Mouse (Mus musculus) heart, adult 2 months (tissue): ENCODE results near the gene Commd7. TPM values are rescaled to one million over a fixed set of nuclear protein-coding genes. Genes with fewer than 3 reads are reported as not detected.

Experiments used
- DNase-seq, 2 experiments: peaks; one replicate each; pipeline ENCODE4 v3.0.0; 2021
- H3K27ac ChIP-seq: fragments of 200-600 bp; 2 replicates; pipeline ENCODE4 v1.8.1; 2022
- H3K27me3 ChIP-seq: fragments of 200-500 bp; 2 replicates; pipeline ENCODE4 v1.6.1; 2012; ENCODE audit warnings: mild to moderate bottlenecking, low read length, inconsistent platforms, mixed read lengths; ENCODE audit not compliant: control insufficient read depth, insufficient read depth
- H3K36me3 ChIP-seq: fragments of 200-500 bp; 2 replicates; pipeline ENCODE4 v1.6.1; 2012; ENCODE audit warnings: low read length, inconsistent platforms; ENCODE audit not compliant: control insufficient read depth, insufficient read depth
- H3K4me1 ChIP-seq: fragments of 200-500 bp; 2 replicates; pipeline ENCODE4 v1.6.1; 2011; ENCODE audit warnings: low read length; ENCODE audit not compliant: control insufficient read depth, insufficient read depth
- H3K4me3 ChIP-seq: fragments of 200-600 bp; 2 replicates; pipeline ENCODE4 v1.8.1; 2022
- H3K79me2 ChIP-seq: fragments of 200-500 bp; replicated peaks from 2 replicates; pipeline ENCODE4 v1.6.1; 2012; ENCODE audit warnings: mild to moderate bottlenecking, inconsistent platforms, low read length, moderate library complexity, mixed read lengths; ENCODE audit not compliant: control insufficient read depth, insufficient read depth
- H3K9ac ChIP-seq: fragments of 200-500 bp; 2 replicates; pipeline ENCODE4 v1.6.1; 2012; ENCODE audit warnings: low read depth, mild to moderate bottlenecking, control low read depth, inconsistent platforms, low read length, mixed read lengths
- CTCF ChIP-seq: fragments of 200-600 bp; IDR thresholded peaks from 2 replicates; pipeline ENCODE4 v1.8.1; 2022; ENCODE audit warnings: antibody characterized with exemption, mild to moderate bottlenecking, moderate library complexity
- EP300 ChIP-seq: fragments of 200-500 bp; IDR thresholded peaks from 2 replicates; pipeline ENCODE4 v1.6.1; 2011; ENCODE audit warnings: low read depth, low read length, control low read depth; ENCODE audit not compliant: insufficient read depth
- POLR2A ChIP-seq: fragments of 200-500 bp; IDR thresholded peaks from 2 replicates; pipeline ENCODE4 v1.6.1; 2011; ENCODE audit warnings: mild to moderate bottlenecking, low read depth, low read length, control low read depth; ENCODE audit not compliant: insufficient read depth
- WGBS: fragments of 180-500 bp; shearing (Covaris S2); methylation state at CpG from one replicate; pipeline ENCODE4 v1.1.7; 2018; 5-methylcytosine and 5-hydroxymethylcytosine counted together
- intact Hi-C: fragments of 180-260 bp; cut with DNase I; formaldehyde crosslinking; loops from one replicate; pipeline ENCODE4 v1.15.1; 2025
- polyA plus RNA-seq: library from polyadenylated mRNA; depleted of rRNA; stranded (reverse); fragments of >200 nt; gene quantifications from 2 replicates; pipeline ENCODE4 v1.2.3, GENCODE M21; 2012
- total RNA-seq, 2 experiments: library from RNA; stranded (reverse); gene quantifications; 2 replicates each; pipeline ENCODE4 v1.2.3; 2021

Commd7 gene
- total and polyA plus RNA-seq, 3 experiments: 11.2 to 13.2 (median 12.3) TPM

- Histone ChIP-seq H3K9ac (no peak overlapping the region), H3K4me3 (no peak overlapping the region), H3K79me2 (no peaks in the 10 kb centered on the region), H3K4me1 (no peaks in the 10 kb centered on the region; the same call in 1 of the 2 replicates), H3K27ac (no peak overlapping the region), H3K36me3 (no peaks in the 10 kb centered on the region), H3K27me3 (no peaks in the 10 kb centered on the region)
- WGBS: 70% methylated on average over 15 of the region's 15 CpGs
- TF ChIP-seq EP300 (no peak), CTCF (no peak), POLR2A (no peak)
- intact Hi-C loops: no loop called here
- no peak for DNase-seq
Measured at GRCm38 (mm10) chr2:153582876-153583585, 49.5 kb downstream of the Commd7 start.

DNA sequence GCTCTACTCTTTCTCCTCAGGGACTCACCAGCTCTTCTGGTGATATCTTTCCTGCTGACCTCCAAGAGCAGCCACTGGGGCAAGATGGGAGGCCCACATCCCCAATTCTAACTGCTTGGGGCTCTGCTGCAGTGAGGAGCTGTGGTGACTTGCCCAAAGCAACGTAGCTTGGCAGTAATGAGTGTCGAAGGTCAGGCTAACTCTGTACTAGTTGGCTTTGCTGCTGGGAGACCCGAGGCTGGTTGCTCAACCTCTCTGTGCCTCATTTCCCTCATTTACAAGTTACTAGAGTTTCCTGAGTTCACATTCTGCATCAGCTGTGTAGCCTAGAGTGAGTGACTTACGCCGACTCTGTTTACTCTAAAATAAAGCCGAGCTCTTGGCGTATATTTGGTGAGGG is 51.2 kb downstream of the Commd7 start:
- Histone ChIP-seq H3K4me3 (no peak overlapping the region), H3K27ac (no peak overlapping the region), H3K36me3 (no peaks in the 10 kb centered on the region), H3K4me1 (no peaks in the 10 kb centered on the region; the same call in 1 of the 2 replicates), H3K27me3 (no peaks in the 10 kb centered on the region), H3K9ac (no peak overlapping the region), H3K79me2 (no peaks in the 10 kb centered on the region)
- WGBS: 85% methylated on average over 7 of the region's 7 CpGs
- no peak for DNase-seq
- TF ChIP-seq POLR2A (no peak), CTCF (no peak), EP300 (no peak)
- intact Hi-C loops: no loop called here

DNA sequence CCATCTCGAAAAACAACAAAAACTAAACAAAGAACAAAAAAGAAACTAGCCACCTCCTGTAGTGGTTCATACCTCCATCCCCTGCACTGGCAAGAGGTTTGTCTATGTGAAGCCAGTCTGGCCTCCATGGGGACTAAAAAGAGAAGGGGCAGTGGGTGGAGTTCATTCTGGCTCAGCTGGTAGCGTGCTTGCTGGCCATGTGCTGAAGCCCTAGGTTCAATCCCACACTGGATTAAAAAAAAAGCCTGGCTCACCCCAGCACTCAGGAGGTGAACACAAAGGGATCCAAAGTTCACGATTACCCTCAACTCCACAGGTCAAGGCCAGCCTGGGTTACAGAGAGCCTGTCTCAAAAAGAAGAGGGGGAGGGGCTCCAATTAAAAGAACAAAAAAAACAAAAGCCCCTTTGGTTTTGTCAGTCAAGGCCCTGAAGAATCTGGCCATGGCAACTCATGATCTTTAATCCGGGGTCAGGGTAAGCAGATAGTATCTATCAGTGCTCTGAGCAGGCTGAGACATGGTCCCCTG is 52.1 kb downstream of the Commd7 start:
- Histone ChIP-seq H3K9ac (no peak overlapping the region), H3K36me3 (no peaks in the 10 kb centered on the region), H3K27ac (no peak overlapping the region), H3K27me3 (no peaks in the 10 kb centered on the region), H3K4me3 (no peak overlapping the region), H3K4me1 (no peaks in the 10 kb centered on the region), H3K79me2 (no peaks in the 10 kb centered on the region)
- DNase-seq: no peak
- WGBS: 86% methylated on average over 4 of the region's 4 CpGs
- TF ChIP-seq POLR2A (no peak), EP300 (no peak), CTCF (no peak)
- intact Hi-C loops: no loop called here

- no peaks in the 10 kb centered on the region for H3K36me3 ChIP-seq
Measured at GRCm38 (mm10) chr2:153580042-153580441, 52.5 kb downstream of the Commd7 start.

DNA sequence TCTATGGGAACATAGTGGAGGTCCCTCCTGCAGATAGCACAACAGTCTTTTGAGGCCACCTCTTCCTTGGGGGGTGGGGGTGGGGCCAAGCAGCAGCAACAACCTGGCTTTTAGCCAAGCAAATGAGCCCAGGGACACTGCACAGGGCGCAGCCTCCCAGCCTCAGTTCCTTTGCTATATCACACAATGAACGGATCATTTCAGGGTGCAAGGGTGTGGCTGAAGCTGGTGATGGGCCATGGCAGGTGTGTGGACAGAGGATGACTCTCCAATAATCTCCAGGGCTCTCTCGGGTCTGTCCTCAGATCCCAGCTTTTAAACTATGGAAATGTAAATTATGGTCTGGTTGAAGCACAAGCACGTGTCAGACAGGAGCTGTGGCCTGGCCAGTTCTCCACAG is 55.5 kb downstream of the Commd7 start:
- H3K9ac ChIP-seq: no peak overlapping the region
- TF ChIP-seq EP300 (no peak), CTCF (no peak), POLR2A (no peak)
- no peaks in the 10 kb centered on the region for H3K27me3 ChIP-seq
- no peaks in the 10 kb centered on the region for H3K36me3 ChIP-seq
- no peaks in the 10 kb centered on the region for H3K79me2 ChIP-seq
- no peaks in the 10 kb centered on the region for H3K4me1 ChIP-seq
- WGBS: 59% methylated on average over 4 of the region's 4 CpGs
- intact Hi-C loops: loop anchor here (5.0 kb wide), 1 partner anchor 275 kb away; no protein-coding TSS in a partner anchor
- no peak overlapping the region for H3K4me3 ChIP-seq
- H3K27ac ChIP-seq: no peak overlapping the region
- DNase-seq: no peak

More at GRCm38 (mm10) chr2:153580042-153580441, 52.5 kb downstream of the Commd7 start:
- no peak overlapping the region for H3K27ac ChIP-seq
- intact Hi-C loops: no loop called here
- TF ChIP-seq EP300: no peak
- DNase-seq: no peak
- WGBS: 95% methylated on average over 3 of the region's 3 CpGs
- no peak overlapping the region for H3K9ac ChIP-seq
- no peaks in the 10 kb centered on the region for H3K4me1 ChIP-seq
- no peaks in the 10 kb centered on the region for H3K27me3 ChIP-seq
- no peaks in the 10 kb centered on the region for H3K79me2 ChIP-seq
- no peak overlapping the region for H3K4me3 ChIP-seq

GRCm38 (mm10) chr2:153576150-153576549 is 56.4 kb downstream of the Commd7 start:
- no peak for DNase-seq
- Histone ChIP-seq H3K4me3 (no peak overlapping the region), H3K4me1 (no peaks in the 10 kb centered on the region), H3K9ac (no peak overlapping the region), H3K27me3 (no peaks in the 10 kb centered on the region), H3K79me2 (no peaks in the 10 kb centered on the region), H3K36me3 (no peaks in the 10 kb centered on the region), H3K27ac (no peak overlapping the region)
- WGBS: 76% methylated on average over 3 of the region's 3 CpGs
- intact Hi-C loops: loop anchor here (5.0 kb wide), 1 partner anchor 274 kb away; no protein-coding TSS in a partner anchor
- no peak for TF ChIP-seq EP300
- no peak for TF ChIP-seq POLR2A
- TF ChIP-seq CTCF: no peak
